Mouse (Mus musculus): ENCODE measurements at regions not wholly inside any gene's neighbourhood (a gene's known extent, or its start where the extent isn't known, plus 50 kb on each side); places are given as distances from the start of the nearest gene placed in this dataset.

DNA sequence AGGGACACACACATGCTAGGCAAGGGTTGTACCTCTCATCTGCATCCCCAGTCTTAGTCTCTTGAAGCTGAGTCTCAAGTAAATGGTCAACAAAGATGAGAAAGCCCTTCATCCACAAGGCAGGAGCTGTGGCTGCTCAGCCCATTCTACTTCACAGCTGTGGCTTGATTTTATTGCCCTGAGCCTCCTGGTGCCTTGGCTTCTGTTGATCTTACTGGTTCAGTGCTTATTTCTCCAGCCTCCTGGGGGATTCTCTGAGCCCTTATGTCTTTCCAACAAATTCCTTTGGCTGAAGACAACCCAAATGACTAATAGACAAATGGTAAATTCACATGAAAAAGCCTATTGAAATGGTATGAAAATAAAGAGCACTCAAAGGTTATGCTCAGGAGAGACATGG is 167.3 kb upstream of the Fndc3a start:
- DNase-seq (ENCODE audit: low spot score): no peak
- H3K4me1 ChIP-seq (replicated peaks; ENCODE audit: insufficient read depth, low read length): no peaks in the 10 kb centered on the region
- no peaks in the 10 kb centered on the region for H3K36me3 ChIP-seq (ENCODE audit: insufficient read depth, low read length)
- H3K4me3 ChIP-seq (replicated peaks; ENCODE audit: low read depth, low read length): no peak overlapping the region
- ATAC-seq (replicated peaks; ENCODE audit: low FRiP score, low read depth): no peak
- no peaks in the 10 kb centered on the region for H3K27me3 ChIP-seq (ENCODE audit: insufficient read depth, low read length)
- TF ChIP-seq CTCF (IDR thresholded peaks at IDR 0.05; ENCODE audit: low read depth): no peak
- H3K4me2 ChIP-seq (ENCODE audit: low read length): no peak overlapping the region
- no peaks in the 10 kb centered on the region for H3K9me3 ChIP-seq (replicated peaks; ENCODE audit: low read length)
- H3K9ac ChIP-seq (ENCODE audit: low read depth, low read length): no peak overlapping the region
- no peak overlapping the region for H3K27ac ChIP-seq

DNA sequence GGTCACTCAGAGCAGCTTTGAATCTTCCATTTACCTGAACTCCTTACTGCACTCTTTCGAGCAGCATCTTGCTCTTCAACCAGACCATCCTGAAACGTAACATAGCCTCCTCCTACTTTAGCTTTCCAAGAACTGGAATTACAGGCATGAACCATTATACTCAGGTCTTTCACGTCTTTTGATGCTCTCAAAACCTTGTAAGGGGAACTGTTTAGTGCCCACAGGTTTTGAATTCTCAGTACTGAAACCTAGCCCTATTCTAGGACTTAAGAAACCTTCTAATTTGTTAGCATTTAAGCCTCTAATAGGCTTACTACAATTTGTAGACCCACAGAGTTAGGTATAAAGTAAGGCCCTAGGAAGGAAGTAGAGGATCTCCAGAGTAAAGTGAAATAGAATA is 163.7 kb upstream of the Fndc3a start:
- DNase-seq (ENCODE audit: low spot score) (no peak), ATAC-seq (replicated peaks; ENCODE audit: low FRiP score, low read depth) (no peak)
- Histone ChIP-seq H3K4me2 (ENCODE audit: low read length) (no peak overlapping the region), H3K27me3 (ENCODE audit: insufficient read depth, low read length) (no peaks in the 10 kb centered on the region), H3K4me3 (replicated peaks; ENCODE audit: low read depth, low read length) (no peak overlapping the region), H3K27ac (no peak overlapping the region), H3K9ac (ENCODE audit: low read depth, low read length) (no peak overlapping the region), H3K4me1 (replicated peaks; ENCODE audit: insufficient read depth, low read length) (peaks cover 7% of the 10 kb centered on the region; the same call in 1 of the 2 replicates), H3K36me3 (ENCODE audit: insufficient read depth, low read length) (no peaks in the 10 kb centered on the region), H3K9me3 (replicated peaks; ENCODE audit: low read length) (no peaks in the 10 kb centered on the region)
- TF ChIP-seq CTCF (IDR thresholded peaks at IDR 0.05; ENCODE audit: low read depth): no peak
- 92% methylated on average over 3 of the region's 3 CpGs for WGBS

DNA sequence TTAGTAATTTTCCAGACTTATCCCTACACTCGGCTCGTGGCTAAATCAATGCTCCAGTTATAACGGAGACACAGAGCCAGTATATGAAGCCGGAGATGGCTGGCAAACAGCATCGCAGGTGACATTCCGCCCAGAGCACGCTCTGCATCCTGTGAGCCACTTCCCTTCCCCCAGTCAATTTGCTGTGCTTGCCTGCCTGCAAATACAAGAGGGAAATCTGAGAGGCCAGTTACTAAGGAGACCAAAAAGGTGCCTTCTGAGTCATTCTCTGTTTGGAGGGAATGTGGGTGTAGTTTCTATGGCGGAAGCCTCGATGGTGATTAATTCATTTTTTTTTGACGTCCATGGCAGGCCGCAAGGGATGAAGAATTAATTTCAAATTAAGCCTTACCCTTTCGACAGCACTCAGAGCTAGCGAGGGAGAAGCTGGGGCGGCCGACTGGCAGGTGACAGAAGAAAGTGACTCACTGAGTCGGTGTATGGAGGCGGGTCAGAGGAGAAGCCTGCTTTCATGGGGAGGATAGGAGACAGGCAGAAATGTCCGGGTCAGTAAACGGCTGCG is 159.5 kb upstream of the Fndc3a start:
- no peaks in the 10 kb centered on the region for H3K27me3 ChIP-seq (ENCODE audit: insufficient read depth, low read length)
- no peaks in the 10 kb centered on the region for H3K36me3 ChIP-seq (ENCODE audit: insufficient read depth, low read length)
- DNase-seq (ENCODE audit: low spot score) (peak; percentile 84), ATAC-seq (replicated peaks; ENCODE audit: low FRiP score, low read depth) (0 out of 2 replicates have a peak, but pooled peaks have one; percentile 63)
- H3K9me3 ChIP-seq (replicated peaks; ENCODE audit: low read length): no peaks in the 10 kb centered on the region
- no peak overlapping the region for H3K9ac ChIP-seq (ENCODE audit: low read depth, low read length)
- no peak overlapping the region for H3K27ac ChIP-seq
- peaks cover 7% of the 10 kb centered on the region; the same call in 1 of the 2 replicates for H3K4me1 ChIP-seq (replicated peaks; ENCODE audit: insufficient read depth, low read length)
- TF ChIP-seq CTCF (IDR thresholded peaks at IDR 0.05; ENCODE audit: low read depth): no peak
- peak overlapping the region; percentile 9; the same call in 1 of the 2 replicates for H3K4me3 ChIP-seq (replicated peaks; ENCODE audit: low read depth, low read length)
- WGBS: 27% methylated on average over 20 of the region's 20 CpGs
- peak overlapping the region; percentile 48 for H3K4me2 ChIP-seq (ENCODE audit: low read length)

DNA sequence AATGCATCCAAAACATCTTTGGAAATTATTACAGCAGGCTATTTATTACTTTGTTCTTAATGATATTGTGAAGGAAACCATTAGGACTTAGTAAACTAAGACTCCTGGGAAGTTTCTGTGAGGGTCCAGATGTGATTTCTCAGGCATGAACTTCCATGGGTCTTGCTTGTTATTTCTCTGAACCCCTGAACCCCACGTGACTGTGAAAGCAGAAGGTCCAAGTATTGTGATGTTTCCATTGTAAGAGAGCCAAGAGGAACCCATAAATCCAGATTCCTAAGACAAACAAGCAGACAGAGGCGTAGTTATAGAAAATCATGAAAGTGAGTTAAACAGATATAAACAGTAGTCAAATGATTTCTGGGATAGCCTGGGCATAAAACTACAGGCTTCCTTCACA is 157.1 kb upstream of the Fndc3a start:
- H3K27ac ChIP-seq: 0 out of 2 replicates have a peak overlapping the region, but pooled peaks have one; percentile 68
- ATAC-seq (replicated peaks; ENCODE audit: low FRiP score, low read depth): peak; percentile 34; the same call in 1 of the 2 replicates

DNA sequence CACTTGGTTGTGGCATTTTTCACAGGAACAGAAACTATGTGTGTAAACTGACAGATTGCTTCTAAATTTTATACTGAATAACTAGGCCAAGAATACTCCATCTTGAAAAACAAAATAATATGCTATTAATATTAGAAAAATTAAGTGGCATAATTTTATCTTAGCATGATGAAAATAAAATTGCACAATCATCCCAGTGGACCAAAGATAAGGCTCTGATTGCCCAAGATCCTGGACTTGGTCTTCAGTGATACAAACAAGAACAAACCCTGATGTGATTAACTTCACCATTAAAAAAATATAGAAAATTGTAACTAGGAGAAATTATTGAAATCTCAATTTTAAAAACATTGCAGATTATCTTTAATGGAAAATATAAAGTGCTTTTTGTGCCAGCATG is 155.7 kb upstream of the Fndc3a start:
- ATAC-seq (replicated peaks; ENCODE audit: low FRiP score, low read depth): no peak
- H3K4me3 ChIP-seq (replicated peaks; ENCODE audit: low read depth, low read length): no peak overlapping the region
- no peak overlapping the region for H3K27ac ChIP-seq
- H3K9me3 ChIP-seq (replicated peaks; ENCODE audit: low read length): no peaks in the 10 kb centered on the region
- no peaks in the 10 kb centered on the region for H3K27me3 ChIP-seq (ENCODE audit: insufficient read depth, low read length)
- H3K4me1 ChIP-seq (replicated peaks; ENCODE audit: insufficient read depth, low read length): peaks cover 7% of the 10 kb centered on the region; the same call in 1 of the 2 replicates
- no peak for TF ChIP-seq CTCF (IDR thresholded peaks at IDR 0.05; ENCODE audit: low read depth)
- no peak overlapping the region for H3K9ac ChIP-seq (ENCODE audit: low read depth, low read length)
- H3K36me3 ChIP-seq (ENCODE audit: insufficient read depth, low read length): no peaks in the 10 kb centered on the region
- DNase-seq (ENCODE audit: low spot score): no peak
- H3K4me2 ChIP-seq (ENCODE audit: low read length): no peak overlapping the region

More for the DNA sequence above, 157.1 kb upstream of the Fndc3a start:
- Histone ChIP-seq H3K27me3 (ENCODE audit: insufficient read depth, low read length) (no peaks in the 10 kb centered on the region), H3K9me3 (replicated peaks; ENCODE audit: low read length) (no peaks in the 10 kb centered on the region), H3K4me1 (replicated peaks; ENCODE audit: insufficient read depth, low read length) (peaks cover 7% of the 10 kb centered on the region; the same call in 1 of the 2 replicates), H3K4me3 (replicated peaks; ENCODE audit: low read depth, low read length) (no peak overlapping the region), H3K36me3 (ENCODE audit: insufficient read depth, low read length) (no peaks in the 10 kb centered on the region), H3K4me2 (ENCODE audit: low read length) (no peak overlapping the region), H3K9ac (ENCODE audit: low read depth, low read length) (no peak overlapping the region)
- 31% methylated on average over 2 of the region's 2 CpGs for WGBS
- no peak for TF ChIP-seq CTCF (IDR thresholded peaks at IDR 0.05; ENCODE audit: low read depth)
- DNase-seq (ENCODE audit: low spot score): peak; percentile 93

DNA sequence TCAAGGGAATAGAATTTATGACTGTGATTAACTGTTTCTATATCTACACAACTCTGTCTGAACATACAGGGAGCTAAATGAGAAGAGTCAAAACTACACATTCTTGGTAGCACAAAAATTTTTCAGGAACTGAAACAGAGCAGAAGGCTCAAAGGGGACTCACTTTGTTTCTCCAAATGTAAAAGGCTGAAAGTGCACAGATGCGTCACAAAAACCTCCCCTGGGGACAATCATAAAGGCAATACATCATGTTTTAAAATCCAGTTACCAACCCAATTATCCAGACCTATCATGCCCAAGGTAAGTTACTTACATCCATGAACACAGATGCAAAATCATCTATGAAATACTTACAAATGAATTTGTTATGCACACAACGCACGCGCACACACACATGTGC is 155.0 kb upstream of the Fndc3a start:
- Histone ChIP-seq H3K4me1 (replicated peaks; ENCODE audit: insufficient read depth, low read length) (peaks cover 6% of the 10 kb centered on the region; the same call in 1 of the 2 replicates), H3K27ac (no peak overlapping the region), H3K27me3 (ENCODE audit: insufficient read depth, low read length) (no peaks in the 10 kb centered on the region), H3K4me3 (replicated peaks; ENCODE audit: low read depth, low read length) (no peak overlapping the region), H3K9ac (ENCODE audit: low read depth, low read length) (no peak overlapping the region), H3K36me3 (ENCODE audit: insufficient read depth, low read length) (no peaks in the 10 kb centered on the region), H3K9me3 (replicated peaks; ENCODE audit: low read length) (no peaks in the 10 kb centered on the region), H3K4me2 (ENCODE audit: low read length) (no peak overlapping the region)
- no peak for TF ChIP-seq CTCF (IDR thresholded peaks at IDR 0.05; ENCODE audit: low read depth)
- DNase-seq (ENCODE audit: low spot score) (no peak), ATAC-seq (replicated peaks; ENCODE audit: low FRiP score, low read depth) (no peak)
- WGBS: 93% methylated on average over 4 of the region's 4 CpGs

DNA sequence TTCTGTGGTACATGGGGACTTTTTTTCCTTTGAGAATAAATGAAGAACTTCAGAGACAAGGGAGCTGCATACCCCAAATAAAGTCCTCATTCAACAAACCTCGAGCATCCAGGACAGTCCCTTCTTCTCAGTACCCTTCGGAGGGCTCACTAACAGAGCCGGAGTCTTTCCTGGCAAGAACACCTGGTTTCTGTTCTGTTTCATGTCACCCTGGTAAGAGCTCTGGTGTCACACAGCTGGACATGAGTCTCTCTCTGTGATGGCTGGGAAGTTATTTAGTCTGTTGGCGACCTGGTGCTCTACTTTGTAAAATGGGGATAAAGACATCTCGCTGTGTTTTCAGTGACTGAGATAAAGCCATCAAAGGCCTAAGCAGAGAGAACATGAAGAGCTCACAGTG is 154.3 kb upstream of the Fndc3a start:
- ATAC-seq (replicated peaks; ENCODE audit: low FRiP score, low read depth): no peak

More for the DNA sequence above, 154.3 kb upstream of the Fndc3a start:
- no peak overlapping the region for H3K9ac ChIP-seq (ENCODE audit: low read depth, low read length)
- no peaks in the 10 kb centered on the region for H3K36me3 ChIP-seq (ENCODE audit: insufficient read depth, low read length)
- H3K27ac ChIP-seq: no peak overlapping the region
- no peak for DNase-seq (ENCODE audit: low spot score)
- WGBS: 77% methylated on average over 5 of the region's 5 CpGs
- H3K4me2 ChIP-seq (ENCODE audit: low read length): no peak overlapping the region
- H3K4me1 ChIP-seq (replicated peaks; ENCODE audit: insufficient read depth, low read length): no peaks in the 10 kb centered on the region; the same call in 1 of the 2 replicates
- H3K9me3 ChIP-seq (replicated peaks; ENCODE audit: low read length): no peaks in the 10 kb centered on the region
- H3K27me3 ChIP-seq (ENCODE audit: insufficient read depth, low read length): no peaks in the 10 kb centered on the region
- H3K4me3 ChIP-seq (replicated peaks; ENCODE audit: low read depth, low read length): no peak overlapping the region
- TF ChIP-seq CTCF (IDR thresholded peaks at IDR 0.05; ENCODE audit: low read depth): no peak
